Mouse (Mus musculus) thymus, postnatal 4 days (tissue): ENCODE data around the gene Ptpn14.

Experiments used
- DNase-seq: peaks from one replicate; pipeline ENCODE4 v3.0.0; 2021

The Ptpn14 gene

DNA sequence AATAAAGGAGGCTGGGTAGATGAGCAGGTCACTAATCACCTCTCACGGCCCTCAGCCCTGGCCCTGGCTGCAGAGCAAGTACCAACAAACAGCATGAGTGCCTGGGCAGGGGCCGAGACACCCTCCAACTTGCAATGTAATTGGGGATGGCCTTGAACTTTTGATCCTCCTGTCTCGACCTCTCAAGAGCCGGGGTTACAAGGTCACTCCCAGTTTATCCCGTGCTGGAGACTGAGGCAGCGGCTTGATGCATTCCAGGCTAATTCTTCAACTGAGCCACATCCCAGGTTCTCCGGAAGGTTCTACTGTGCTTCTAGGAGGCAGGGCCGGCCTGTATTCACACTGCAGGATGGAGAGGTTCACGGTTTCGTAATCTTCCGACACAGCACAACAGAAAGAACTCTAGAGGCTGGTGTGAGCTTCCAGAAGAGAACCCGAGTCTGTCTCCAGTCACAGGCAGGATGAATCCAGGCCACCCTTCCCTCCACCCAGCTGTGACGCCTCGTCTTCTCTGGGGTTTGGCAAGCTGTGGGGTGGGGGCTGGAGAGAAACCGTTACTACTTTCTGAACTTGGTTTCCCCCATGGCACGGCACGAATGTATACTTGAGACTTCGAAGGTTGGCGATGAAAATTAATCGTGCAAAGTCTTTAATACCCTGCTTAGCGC lies 185.2 kb downstream of the Ptpn14 start:
- DNase-seq: no peak

DNA sequence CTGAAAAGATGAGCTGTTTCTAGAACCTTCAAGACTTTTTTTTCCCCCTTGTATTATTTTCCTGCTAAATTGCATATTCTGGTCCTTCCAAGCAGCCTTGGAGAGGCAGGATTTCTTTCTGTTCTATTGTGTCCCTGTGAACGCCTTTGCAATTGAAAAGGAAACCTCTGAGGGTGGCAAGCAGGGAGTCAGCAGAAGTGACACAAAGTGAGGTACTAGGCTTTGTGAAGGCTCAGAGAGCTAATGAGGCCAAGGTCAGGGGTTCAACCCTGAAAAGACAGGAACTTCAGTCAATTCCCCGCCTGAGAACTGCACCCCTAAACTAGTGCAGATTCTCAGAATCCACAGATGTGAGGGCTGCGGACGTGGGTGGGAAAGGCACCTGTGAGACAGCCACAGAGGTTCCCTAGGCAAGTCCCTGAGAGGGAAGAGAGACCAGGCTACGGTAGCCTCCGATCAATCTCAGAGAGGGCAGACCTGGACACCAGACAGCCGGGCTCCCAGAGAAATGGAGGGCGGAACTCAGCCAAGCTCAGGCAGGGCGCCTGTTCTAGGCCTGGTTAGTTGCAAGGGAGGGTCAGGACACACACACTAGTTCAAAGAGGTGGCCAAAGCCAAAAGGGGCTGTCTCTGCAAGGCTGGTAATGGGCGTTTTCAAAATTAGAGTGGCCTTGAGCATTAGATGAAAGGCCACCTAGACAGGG lies 188.5 kb downstream of the Ptpn14 start:
- DNase-seq: peak; percentile 40

DNA sequence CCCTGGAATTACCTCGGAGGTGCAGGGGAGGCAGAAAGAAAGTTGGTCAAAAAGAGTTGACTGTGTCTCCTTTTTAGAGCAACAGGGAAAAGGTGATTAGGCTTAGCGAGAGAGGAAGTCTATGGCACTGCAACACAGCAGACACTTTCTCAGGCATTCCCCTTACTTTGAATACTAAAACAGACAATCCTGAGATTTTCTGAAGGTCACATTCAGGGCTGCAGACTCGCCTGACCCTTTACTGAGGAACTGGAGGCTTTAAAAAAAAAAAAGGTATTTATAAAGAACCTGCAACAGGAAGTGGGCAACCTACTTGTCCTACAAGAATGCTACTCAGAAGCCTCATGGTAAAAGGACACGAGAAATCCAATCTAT lies 189.0 kb downstream of the Ptpn14 start:
- DNase-seq: no peak

DNA sequence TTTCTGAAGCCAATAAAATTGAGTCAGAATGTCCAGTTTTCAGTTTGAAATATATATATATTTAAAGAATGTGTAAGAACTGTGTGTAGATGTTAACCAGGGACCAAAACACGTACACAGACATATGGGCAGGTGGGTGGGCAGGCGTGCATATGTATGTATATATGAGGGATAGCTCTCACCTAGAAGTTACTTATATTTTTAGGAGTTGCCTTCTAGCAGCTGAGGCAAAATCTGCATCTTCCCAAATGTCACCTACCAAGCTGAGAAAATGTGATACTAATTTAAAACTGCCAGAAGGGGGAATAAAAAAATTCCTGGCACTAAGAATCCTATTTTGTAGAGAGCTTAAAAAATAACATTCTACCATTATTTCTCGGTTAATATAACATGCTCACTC lies 191.7 kb downstream of the Ptpn14 start:
- DNase-seq: no peak

DNA sequence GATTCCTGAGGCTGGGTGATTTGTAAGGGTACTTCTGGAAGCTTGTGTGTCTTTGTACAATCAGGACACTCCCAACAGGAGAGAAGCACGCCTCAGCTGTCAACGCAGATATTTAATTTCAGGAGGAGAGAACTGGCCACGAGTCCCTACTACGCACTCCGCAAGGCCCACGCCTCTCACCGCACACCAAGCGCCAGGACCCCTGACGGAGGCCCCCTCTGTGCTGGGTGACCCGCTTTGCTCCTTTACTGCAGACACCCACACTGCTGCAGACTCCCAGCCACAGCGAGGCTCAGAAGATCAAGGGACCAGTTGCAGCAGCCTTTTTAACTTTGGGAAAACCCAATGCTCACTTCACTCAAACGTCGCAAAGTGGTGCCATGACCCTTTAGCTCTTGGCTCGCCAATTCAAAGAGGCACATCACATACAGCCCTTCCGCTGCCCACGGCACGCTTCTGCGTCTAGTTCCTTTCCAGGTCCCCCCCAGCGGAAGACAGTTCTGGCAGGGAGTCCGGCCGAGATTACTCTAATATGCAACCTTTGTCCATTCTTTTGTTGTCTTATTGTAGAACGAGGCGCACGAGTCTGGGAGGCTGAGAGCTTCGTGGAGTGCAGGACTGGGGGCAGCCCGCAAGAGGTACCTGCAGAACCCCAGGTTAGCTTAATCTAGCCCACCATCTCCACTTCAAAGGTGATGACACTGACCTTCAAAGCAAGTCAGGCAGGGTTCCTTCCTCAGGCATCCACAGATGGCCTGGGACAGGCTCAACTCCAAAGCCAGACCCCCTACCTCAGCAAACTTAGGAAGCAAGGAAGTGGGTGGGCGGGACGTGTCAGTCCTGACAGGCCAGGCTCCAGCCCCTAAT lies 192.9 kb downstream of the Ptpn14 start:
- DNase-seq: peak; percentile 33

DNA sequence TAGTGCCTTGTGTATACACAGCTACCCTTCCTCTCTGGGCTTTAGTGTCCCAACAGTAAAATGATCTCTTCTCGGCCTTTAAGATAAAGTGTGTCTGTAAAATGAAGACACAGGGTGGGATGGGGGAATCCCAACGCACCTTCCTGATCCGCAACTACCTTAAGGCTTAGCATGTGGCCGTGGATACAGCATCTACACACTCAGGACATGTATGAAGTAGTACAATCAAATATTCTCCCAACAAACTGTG lies 193.4 kb downstream of the Ptpn14 start:
- no peak for DNase-seq

DNA sequence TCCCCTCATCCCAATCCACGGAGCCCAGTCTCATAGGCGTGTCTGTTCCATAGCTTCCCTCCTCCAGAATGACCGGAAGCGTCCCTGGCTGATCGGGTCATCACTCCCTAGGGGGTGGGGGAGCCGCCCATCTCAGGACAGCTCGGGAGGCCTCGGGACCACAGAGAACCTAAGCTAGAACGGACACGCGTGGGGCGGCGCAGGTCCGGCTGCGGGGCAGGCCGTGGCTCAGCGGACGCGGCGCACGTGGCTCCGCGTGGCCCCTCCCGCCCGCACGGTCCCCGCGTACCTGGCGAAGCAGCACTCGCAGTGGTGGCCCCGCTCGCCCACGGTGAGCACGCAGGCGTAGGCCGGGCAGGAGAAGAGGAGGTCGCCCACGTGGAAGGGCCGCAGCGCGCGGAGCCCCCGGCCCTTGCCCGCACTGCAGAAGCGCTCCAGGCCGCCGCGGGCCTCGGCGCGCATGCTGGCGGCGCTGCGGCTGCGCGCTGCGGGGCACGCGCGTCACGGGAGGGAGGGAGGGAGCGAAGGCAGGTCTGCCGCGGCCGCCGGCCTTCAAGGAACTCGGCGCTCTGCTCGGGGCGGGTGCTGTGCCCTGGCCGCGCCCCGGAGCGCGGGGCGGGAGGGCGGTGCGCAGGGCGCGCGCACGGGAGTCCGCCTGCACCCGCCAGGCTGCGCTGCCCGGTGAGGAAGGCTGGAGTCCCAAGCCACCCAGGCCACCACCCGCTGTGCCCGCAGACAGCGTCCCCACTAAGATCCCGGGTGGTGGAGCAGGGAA lies 193.9 kb downstream of the Ptpn14 start, which contains the start of gene Smyd2:
Smyd2 (minus strand) TSS at position 546 of the 775 bp plus-strand sequence.
- DNase-seq: peak; percentile 70

DNA sequence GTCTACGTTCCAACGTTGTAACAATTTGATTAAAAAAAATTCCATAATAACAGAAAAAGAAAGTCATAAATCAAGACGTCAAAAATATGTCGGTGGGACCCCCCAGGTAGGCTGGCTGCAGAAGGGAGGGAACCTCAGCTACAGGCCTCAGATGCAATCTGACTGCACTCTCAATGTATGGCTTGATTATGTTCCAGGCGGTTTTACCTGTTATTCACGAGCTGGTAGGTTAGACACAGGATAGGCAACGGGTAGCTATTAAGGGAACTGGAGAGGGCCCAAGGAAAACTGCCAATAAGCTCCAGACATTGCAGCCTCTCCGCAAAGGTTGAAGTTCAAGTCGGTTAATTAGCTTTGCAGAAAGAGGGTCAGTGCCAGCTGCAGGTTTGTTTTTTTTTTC lies 194.7 kb downstream of the Ptpn14 start:
- DNase-seq: no peak

DNA sequence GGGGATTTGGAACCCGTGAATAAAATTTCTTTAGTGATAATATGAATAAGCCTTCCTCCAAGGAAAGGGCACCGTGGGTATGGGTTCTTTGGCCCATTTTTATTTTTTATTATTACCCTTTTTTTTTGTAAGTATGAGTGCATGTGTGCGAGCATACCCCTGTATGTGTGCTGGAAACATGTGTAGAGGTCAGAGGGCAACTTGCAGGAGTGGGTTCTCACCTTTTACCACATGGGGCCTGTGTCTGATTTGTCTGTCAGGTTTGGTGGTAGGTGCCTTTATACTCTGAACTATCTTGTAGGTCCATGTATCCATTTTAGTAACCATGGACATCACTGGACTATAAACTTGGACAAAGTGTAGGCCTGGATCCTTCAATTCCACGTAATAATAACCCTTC lies 195.1 kb downstream of the Ptpn14 start:
- no peak for DNase-seq

DNA sequence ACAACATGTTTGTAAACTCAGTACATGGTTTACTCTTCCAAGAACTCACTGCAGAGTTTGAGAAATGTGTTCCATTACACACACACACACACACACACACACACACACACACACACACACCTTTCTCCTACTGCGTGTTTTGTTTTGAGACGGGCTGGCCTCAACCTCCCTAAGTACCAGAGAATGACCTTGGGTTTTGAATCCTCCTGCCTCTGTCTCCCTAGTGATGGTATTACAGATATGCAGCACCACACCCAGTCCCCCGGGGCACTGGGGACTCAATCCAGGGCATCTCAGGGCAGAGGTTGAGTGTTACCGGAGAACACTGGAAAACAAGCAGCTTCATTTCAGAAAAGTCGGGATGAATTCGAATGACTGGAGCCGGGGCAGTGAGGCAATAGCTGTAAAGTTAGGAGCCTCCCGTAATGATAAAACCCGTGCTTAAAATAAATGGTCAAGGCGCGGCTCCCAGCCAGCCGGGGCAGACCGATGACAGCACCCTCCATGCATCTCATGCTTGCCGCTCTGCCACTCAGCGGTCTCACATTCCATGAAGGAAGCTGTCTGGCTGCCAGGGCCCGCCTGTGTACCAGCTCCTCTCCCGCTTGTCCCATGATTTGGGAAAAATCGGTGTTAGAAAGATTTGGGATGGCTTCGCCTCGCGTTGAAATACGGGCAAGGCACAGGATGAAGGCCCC lies 196.0 kb downstream of the Ptpn14 start:
- DNase-seq: no peak

DNA sequence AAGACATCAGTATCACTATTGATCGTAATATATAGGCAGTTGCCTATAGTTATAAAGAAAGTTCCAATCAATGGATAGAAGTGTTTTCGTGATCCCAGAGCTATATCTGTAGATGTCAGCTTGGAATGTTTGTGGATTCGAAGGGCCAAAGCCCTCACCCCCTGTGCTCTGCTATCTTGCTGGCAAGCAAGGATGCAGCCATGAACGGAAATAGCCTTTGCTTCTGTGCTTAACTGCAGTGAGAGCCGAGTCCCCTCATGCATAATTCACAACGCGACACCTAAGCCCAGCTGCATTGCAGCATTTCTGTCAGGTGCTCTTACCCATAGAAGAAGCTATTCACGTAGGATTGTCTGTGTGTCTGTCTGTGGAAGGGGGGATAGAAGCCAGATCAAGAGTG lies 198.2 kb downstream of the Ptpn14 start:
- DNase-seq: no peak
